Mouse (Mus musculus) heart, postnatal 0 days (tissue): ENCODE results near the gene Scgb1b3. TPM values are rescaled to one million over a fixed set of nuclear protein-coding genes. Genes with fewer than 3 reads are reported as not detected.

ENCODE experiments used
- ATAC-seq: fragments of 200-750 bp; cut with Nextera tagmentation; 2 replicates; pipeline ENCODE4 v1.8.0; 2017; ENCODE audit warnings: low read depth, moderate number of reproducible peaks, moderate library complexity; ENCODE audit not compliant: insufficient read depth
- DNase-seq: peaks from one replicate; pipeline ENCODE4 v3.0.0-alpha.2; 2016; ENCODE audit warnings: low spot score
- H3K27ac ChIP-seq: fragments of 300-500 bp; sonication (generic); 2 replicates; pipeline ENCODE4 v1.5.1; 2014; ENCODE audit warnings: low read depth, mild to moderate bottlenecking
- H3K27me3 ChIP-seq: fragments of 300-500 bp; sonication (generic); 2 replicates; pipeline ENCODE4 v1.6.1; 2014; ENCODE audit warnings: low read length, mixed read lengths; ENCODE audit not compliant: control insufficient read depth, insufficient read depth
- H3K36me3 ChIP-seq: fragments of 300-500 bp; sonication (generic); replicated peaks from 2 replicates; pipeline ENCODE4 v1.6.1; 2014; ENCODE audit warnings: low read length, mixed read lengths; ENCODE audit not compliant: control insufficient read depth, insufficient read depth
- H3K4me1 ChIP-seq: fragments of 300-500 bp; sonication (generic); 2 replicates; pipeline ENCODE4 v1.6.1; 2014; ENCODE audit warnings: antibody characterized with exemption; ENCODE audit not compliant: control insufficient read depth, insufficient read depth
- H3K4me2 ChIP-seq: fragments of 300-500 bp; sonication (generic); 2 replicates; pipeline ENCODE4 v1.6.1; 2014; ENCODE audit warnings: low read depth, mild to moderate bottlenecking, low read length, moderate library complexity
- H3K4me3 ChIP-seq: fragments of 300-500 bp; sonication (generic); 2 replicates; pipeline ENCODE4 v1.5.1; 2014; ENCODE audit warnings: low read depth, low read length
- H3K9ac ChIP-seq: fragments of 300-500 bp; sonication (generic); replicated peaks from 2 replicates; pipeline ENCODE4 v1.6.1; 2014; ENCODE audit warnings: low read depth, low read length, mixed read lengths
- H3K9me3 ChIP-seq: fragments of 300-500 bp; sonication (generic); replicated peaks from 2 replicates; pipeline ENCODE4 v1.6.1; 2016; ENCODE audit warnings: low read length; ENCODE audit not compliant: control insufficient read depth
- CTCF ChIP-seq: IDR thresholded peaks from 2 replicates; pipeline ENCODE4 v1.5.1; 2016; ENCODE audit warnings: antibody characterized with exemption, control low read depth, low read depth
- EP300 ChIP-seq: IDR thresholded peaks from 2 replicates; pipeline ENCODE4 v1.6.1; 2016; ENCODE audit warnings: antibody characterized with exemption, low read depth
- whole genome bisulfite sequencing: fragments of 180-500 bp; shearing (Covaris S2); extraction: QIAGEN DNeasy Blood & Tissue Kit; methylation state at CpG from one replicate; pipeline ENCODE4 v1.1.7; 2014; 5-methylcytosine and 5-hydroxymethylcytosine counted together
- polyA plus RNA-seq: library from polyadenylated mRNA; unstranded; fragments of >200 nt; fragmentation: Nextera tagmentation; extraction: Ambion mirVana; gene quantifications from 2 replicates; pipeline ENCODE4 v1.2.1, GENCODE M21; 2015
- total RNA-seq: library from RNA; depleted of rRNA; stranded (reverse); fragments of >200 nt; gene quantifications from 2 replicates; pipeline ENCODE4 v1.2.3, GENCODE M21; 2014; ENCODE audit warnings: low replicate concordance; rRNA removed

Gene Scgb1b3
- total RNA-seq (not detected in 2 replicates), polyA plus RNA-seq (not detected in 2 replicates)

- H3K27ac ChIP-seq: no peak within 1 kb of the TSS
- 55% methylated on average over 3 of the region's 3 CpGs for WGBS
- H3K4me3 ChIP-seq: no peak within 1 kb of the TSS
- H3K4me1 ChIP-seq: no peaks in the 10 kb centered on the region
- peaks cover 23% of the 10 kb centered on the region for H3K9me3 ChIP-seq
- H3K36me3 ChIP-seq: no peaks in the 10 kb centered on the region
- no peak within 1 kb of the TSS for H3K9ac ChIP-seq
- no peak for DNase-seq
- no peaks in the 10 kb centered on the region for H3K27me3 ChIP-seq
- ATAC-seq: no peak
- H3K4me2 ChIP-seq: no peak within 1 kb of the TSS
- TF ChIP-seq CTCF (no peak), EP300 (no peak)
These were observed at the start of gene Scgb1b3 for GRCm38 (mm10) chr7:31375292-31375691. Scgb1b3 (plus strand) TSS chr7:31375592.

DNA sequence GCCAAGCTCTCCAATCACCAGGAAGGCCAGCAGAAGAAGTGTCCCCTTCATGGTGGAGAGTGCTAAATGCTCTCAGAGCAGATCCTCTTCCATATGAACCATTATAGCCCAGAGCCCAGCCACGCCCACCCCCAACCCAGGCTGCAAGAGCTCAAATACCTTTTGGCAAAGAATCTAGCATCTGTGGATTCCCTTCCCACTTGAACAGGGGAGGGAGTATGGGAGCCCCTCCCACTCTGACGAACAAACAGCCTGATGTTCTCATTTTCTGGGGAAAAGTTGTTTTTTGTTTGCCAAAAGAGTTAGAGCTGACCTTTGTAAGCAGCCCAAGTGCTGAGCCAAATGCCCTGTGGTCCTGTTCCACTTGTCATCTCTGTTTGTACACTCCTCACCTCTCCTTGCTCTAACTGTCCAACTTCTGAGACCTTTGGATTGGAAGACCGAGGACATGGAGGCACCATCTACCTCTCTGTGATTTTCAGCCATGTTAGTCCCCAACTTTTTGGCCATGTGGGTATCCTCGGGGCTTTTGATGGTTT lies 13.3 kb upstream of the Scgb1b3 start, which contains the start of gene Scgb2b3:
Gene Scgb2b3 (minus strand): TSS at position 51 of the 539 bp plus-strand sequence.
- H3K4me3 ChIP-seq: no peak within 1 kb of the TSS
- no peak within 1 kb of the TSS for H3K27ac ChIP-seq
- no peaks in the 10 kb centered on the region for H3K4me1 ChIP-seq
- 49% methylated on average over 4 of the region's 4 CpGs for WGBS
- TF ChIP-seq CTCF: no peak
- no peak for TF ChIP-seq EP300
- ATAC-seq (no peak), DNase-seq (no peak)
- peaks cover 9% of the 10 kb centered on the region; the same call in 1 of the 2 replicates for H3K9me3 ChIP-seq
- H3K27me3 ChIP-seq: no peaks in the 10 kb centered on the region
- H3K4me2 ChIP-seq: no peak within 1 kb of the TSS
- no peaks in the 10 kb centered on the region for H3K36me3 ChIP-seq
- H3K9ac ChIP-seq: no peak within 1 kb of the TSS

Other genes starting within 250 kb of the Scgb1b3 start
- gene Scn1b, start 248.6 kb upstream of the Scgb1b3 start, total RNA-seq: 4.7 and 28.3 TPM in 2 replicates
- 4.2 and 5.3 TPM in 2 replicates for gene Scn1b, start 248.6 kb upstream of the Scgb1b3 start, polyA plus RNA-seq
- 53.9 and 57.2 TPM in 2 replicates for gene Gramd1a, start 219.7 kb upstream of the Scgb1b3 start, total RNA-seq
- gene Gramd1a, start 219.7 kb upstream of the Scgb1b3 start, polyA plus RNA-seq: 25.9 and 27.0 TPM in 2 replicates
- gene Scgb2b2, start 85.1 kb upstream of the Scgb1b3 start, total RNA-seq: not detected in 2 replicates
- gene Scgb2b2, start 85.1 kb upstream of the Scgb1b3 start, polyA plus RNA-seq: not detected in 2 replicates
- not detected in 2 replicates for gene Scgb1b2, start 83.8 kb upstream of the Scgb1b3 start, total RNA-seq
- not detected in 2 replicates for gene Scgb1b2, start 83.8 kb upstream of the Scgb1b3 start, polyA plus RNA-seq
- not detected in 2 replicates for gene Scgb2b3, start 13.5 kb upstream of the Scgb1b3 start, total RNA-seq
- not detected in 2 replicates for gene Scgb2b3, start 13.5 kb upstream of the Scgb1b3 start, polyA plus RNA-seq